Mouse (Mus musculus) lung, embryonic 15.5 days (tissue): ENCODE measurements around the gene Dok3. TPM values are rescaled to one million over a fixed set of nuclear protein-coding genes. Genes with fewer than 3 reads are reported as not detected.
"Not testable (repeated sequence)": the region's sequence is repeated elsewhere in the genome, so short reads cannot be mapped to it uniquely, and the experiment has no call there.

Experiments used
- ATAC-seq: fragments of 200-750 bp; cut with Nextera tagmentation; 2 replicates; pipeline ENCODE4 v1.8.0; 2017; ENCODE audit warnings: moderate number of reproducible peaks, borderline replicate concordance; ENCODE audit not compliant: low FRiP score, low TSS enrichment; ENCODE audit errors: extremely low read depth
- H3K27ac ChIP-seq: fragments of 300-500 bp; sonication (generic); 2 replicates; pipeline ENCODE4 v1.5.1; 2015; ENCODE audit warnings: moderate library complexity, mild to moderate bottlenecking, inconsistent platforms
- H3K27me3 ChIP-seq: fragments of 300-500 bp; sonication (generic); 2 replicates; pipeline ENCODE4 v1.6.1; 2015; ENCODE audit warnings: inconsistent platforms
- H3K36me3 ChIP-seq: fragments of 300-500 bp; sonication (generic); 2 replicates; pipeline ENCODE4 v1.6.1; 2015; ENCODE audit warnings: inconsistent platforms
- H3K4me1 ChIP-seq: fragments of 300-500 bp; sonication (generic); 2 replicates; pipeline ENCODE4 v1.6.1; 2015; ENCODE audit warnings: inconsistent platforms
- H3K4me2 ChIP-seq: fragments of 300-500 bp; sonication (generic); 2 replicates; pipeline ENCODE4 v1.6.1; 2015; ENCODE audit warnings: inconsistent platforms, mild to moderate bottlenecking, moderate library complexity
- H3K4me3 ChIP-seq: fragments of 300-500 bp; sonication (generic); 2 replicates; pipeline ENCODE4 v1.5.1; 2015; ENCODE audit warnings: mild to moderate bottlenecking, inconsistent platforms
- H3K9ac ChIP-seq: fragments of 300-500 bp; sonication (generic); 2 replicates; pipeline ENCODE4 v1.6.1; 2015; ENCODE audit warnings: inconsistent platforms
- H3K9me3 ChIP-seq: fragments of 300-500 bp; sonication (generic); 2 replicates; pipeline ENCODE4 v1.6.1; 2016; ENCODE audit warnings: inconsistent platforms
- WGBS: fragments of 180-500 bp; shearing (Covaris S2); methylation state at CpG from one replicate; pipeline ENCODE4 v1.1.7; 2015; 5-methylcytosine and 5-hydroxymethylcytosine counted together
- polyA plus RNA-seq: library from polyadenylated mRNA; unstranded; fragments of >200 nt; fragmentation: Nextera tagmentation; extraction: Ambion mirVana; gene quantifications from 2 replicates; pipeline ENCODE4 v1.2.1, GENCODE M21; 2015

Gene Dok3
- 2.7 and 3.1 TPM in 2 replicates for polyA plus RNA-seq

- no peak for ATAC-seq
- Histone ChIP-seq H3K9me3 (no peaks in the 10 kb centered on the region), H3K27me3 (no peaks in the 10 kb centered on the region), H3K4me2 (no peak within 1 kb of the TSS), H3K4me1 (no peaks in the 10 kb centered on the region), H3K9ac (no peak within 1 kb of the TSS), H3K4me3 (no peak within 1 kb of the TSS), H3K27ac (no peak within 1 kb of the TSS), H3K36me3 (peaks cover 49% of the 10 kb centered on the region)
- 78% methylated on average over 8 of the region's 8 CpGs for WGBS
Measured at GRCm38 (mm10) chr13:55529198-55529915, at the start of gene Dok3. Dok3 (minus strand) TSS chr13:55529296.

DNA sequence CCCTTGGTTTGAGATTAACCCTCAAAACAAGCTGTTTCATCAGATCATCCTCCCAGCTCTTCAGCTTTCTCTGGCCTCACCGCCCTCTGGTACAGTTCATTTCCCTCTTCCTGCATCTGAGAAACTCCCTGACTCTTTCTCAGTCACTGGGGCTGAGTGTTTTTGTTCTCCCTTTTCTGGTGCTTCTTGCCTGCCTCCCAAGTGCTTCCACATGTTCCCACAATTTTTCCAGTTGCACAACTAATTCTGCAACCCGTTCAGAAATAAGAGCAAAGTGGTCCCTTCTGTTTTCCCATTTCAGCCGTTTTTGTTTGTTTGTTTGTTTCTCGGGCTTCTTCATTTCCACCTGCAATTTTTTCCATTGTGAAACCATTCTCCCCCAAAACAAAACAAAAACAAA, 49.0 kb upstream of the Dok3 start:
- H3K27me3 ChIP-seq = no peaks in the 10 kb centered on the region
- H3K27ac ChIP-seq = no peak overlapping the region
- no peak overlapping the region for H3K4me2 ChIP-seq
- H3K4me1 ChIP-seq = no peaks in the 10 kb centered on the region
- H3K9ac ChIP-seq = no peak overlapping the region
- H3K4me3 ChIP-seq = no peak overlapping the region
- no peak for ATAC-seq
- no peaks in the 10 kb centered on the region for H3K9me3 ChIP-seq
- no peaks in the 10 kb centered on the region for H3K36me3 ChIP-seq
- 70% methylated on average over 4 of the region's 4 CpGs for WGBS

DNA sequence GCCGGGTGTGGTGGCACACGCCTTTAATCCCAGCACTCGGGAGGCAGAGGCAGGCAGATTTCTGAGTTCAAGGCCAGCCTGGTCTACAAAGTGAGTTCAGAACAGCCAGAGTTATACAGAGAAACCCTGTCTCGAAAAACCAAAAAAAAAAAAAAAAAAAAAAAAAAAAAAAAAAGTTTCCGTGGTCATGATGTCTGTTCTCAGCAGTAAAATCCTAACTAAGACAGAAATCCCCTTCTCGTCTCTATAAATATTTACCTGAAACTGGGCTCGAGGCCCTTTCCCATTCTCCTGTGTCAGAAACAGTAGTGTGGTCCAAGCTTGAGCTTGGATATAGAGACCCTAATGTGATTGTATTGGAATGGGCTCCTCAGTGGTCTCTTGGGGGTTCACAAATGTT, 47.8 kb upstream of the Dok3 start:
- WGBS = 78% methylated on average over 7 of the region's 7 CpGs
- ATAC-seq, H3K4me1 ChIP-seq, H3K36me3 ChIP-seq, H3K27ac ChIP-seq, H3K4me2 ChIP-seq, H3K9ac ChIP-seq, H3K4me3 ChIP-seq, H3K9me3 ChIP-seq, H3K27me3 ChIP-seq: not testable (repeated sequence)

GRCm38 (mm10) chr13:55575932-55576331, 46.8 kb upstream of the Dok3 start:
- WGBS = 49% methylated on average over 5 of the region's 5 CpGs
- no peak overlapping the region for H3K4me2 ChIP-seq
- H3K27ac ChIP-seq = no peak overlapping the region
- peaks cover 4% of the 10 kb centered on the region; the same call in 1 of the 2 replicates for H3K4me1 ChIP-seq
- H3K27me3 ChIP-seq = no peaks in the 10 kb centered on the region
- ATAC-seq = no peak
- no peaks in the 10 kb centered on the region for H3K36me3 ChIP-seq
- no peak overlapping the region for H3K4me3 ChIP-seq
- no peak overlapping the region for H3K9ac ChIP-seq
- no peaks in the 10 kb centered on the region for H3K9me3 ChIP-seq

GRCm38 (mm10) chr13:55574321-55574720, 45.2 kb upstream of the Dok3 start:
- WGBS = 70% methylated on average over 5 of the region's 5 CpGs
- H3K4me2 ChIP-seq = no peak overlapping the region
- no peak overlapping the region for H3K4me3 ChIP-seq
- H3K9me3 ChIP-seq = no peaks in the 10 kb centered on the region
- H3K27ac ChIP-seq = no peak overlapping the region
- peaks cover 11% of the 10 kb centered on the region for H3K4me1 ChIP-seq
- no peak overlapping the region for H3K9ac ChIP-seq
- no peaks in the 10 kb centered on the region for H3K36me3 ChIP-seq
- no peak for ATAC-seq
- no peaks in the 10 kb centered on the region for H3K27me3 ChIP-seq

GRCm38 (mm10) chr13:55573432-55573831, 44.3 kb upstream of the Dok3 start, which contains the start of gene Tmed9:
Tmed9 (plus strand) TSS chr13:55573732.
- Histone ChIP-seq H3K27ac (no peak within 1 kb of the TSS), H3K4me3 (no peak within 1 kb of the TSS), H3K9ac (no peak within 1 kb of the TSS), H3K36me3 (0 out of 2 replicates have a peak, but pooled peaks cover 1% of the 10 kb centered on the region), H3K4me1 (peaks cover 16% of the 10 kb centered on the region), H3K4me2 (no peak within 1 kb of the TSS), H3K9me3 (no peaks in the 10 kb centered on the region), H3K27me3 (no peaks in the 10 kb centered on the region)
- 100% methylated on average over 2 of the region's 2 CpGs for WGBS
- ATAC-seq = no peak

GRCm38 (mm10) chr13:55571977-55572376, 42.9 kb upstream of the Dok3 start:
- no peak overlapping the region; the same call in 1 of the 2 replicates for H3K4me2 ChIP-seq
- H3K4me3 ChIP-seq = no peak overlapping the region
- peaks cover 16% of the 10 kb centered on the region for H3K4me1 ChIP-seq
- H3K27ac ChIP-seq = no peak overlapping the region
- H3K36me3 ChIP-seq = 0 out of 2 replicates have a peak, but pooled peaks cover 5% of the 10 kb centered on the region
- no peaks in the 10 kb centered on the region for H3K27me3 ChIP-seq
- no peak overlapping the region; the same call in 1 of the 2 replicates for H3K9ac ChIP-seq
- WGBS = 86% methylated on average over 2 of the region's 2 CpGs
- no peaks in the 10 kb centered on the region for H3K9me3 ChIP-seq
- ATAC-seq = no peak

GRCm38 (mm10) chr13:55571027-55571751, 42.1 kb upstream of the Dok3 start, which contains the start of gene Fam193b:
Fam193b (minus strand) TSS chr13:55571120.
- H3K9me3 ChIP-seq = no peaks in the 10 kb centered on the region
- H3K9ac ChIP-seq = peak within 1 kb of the TSS; percentile 97
- no peaks in the 10 kb centered on the region for H3K27me3 ChIP-seq
- peak; percentile 91 for ATAC-seq
- H3K27ac ChIP-seq = peak within 1 kb of the TSS; percentile 89
- 0 out of 2 replicates have a peak, but pooled peaks cover 7% of the 10 kb centered on the region for H3K36me3 ChIP-seq
- 2% methylated on average over 47 of the region's 47 CpGs for WGBS
- peak within 1 kb of the TSS; percentile 92 for H3K4me2 ChIP-seq
- H3K4me1 ChIP-seq = peaks cover 16% of the 10 kb centered on the region
- peak within 1 kb of the TSS; percentile 92 for H3K4me3 ChIP-seq

DNA sequence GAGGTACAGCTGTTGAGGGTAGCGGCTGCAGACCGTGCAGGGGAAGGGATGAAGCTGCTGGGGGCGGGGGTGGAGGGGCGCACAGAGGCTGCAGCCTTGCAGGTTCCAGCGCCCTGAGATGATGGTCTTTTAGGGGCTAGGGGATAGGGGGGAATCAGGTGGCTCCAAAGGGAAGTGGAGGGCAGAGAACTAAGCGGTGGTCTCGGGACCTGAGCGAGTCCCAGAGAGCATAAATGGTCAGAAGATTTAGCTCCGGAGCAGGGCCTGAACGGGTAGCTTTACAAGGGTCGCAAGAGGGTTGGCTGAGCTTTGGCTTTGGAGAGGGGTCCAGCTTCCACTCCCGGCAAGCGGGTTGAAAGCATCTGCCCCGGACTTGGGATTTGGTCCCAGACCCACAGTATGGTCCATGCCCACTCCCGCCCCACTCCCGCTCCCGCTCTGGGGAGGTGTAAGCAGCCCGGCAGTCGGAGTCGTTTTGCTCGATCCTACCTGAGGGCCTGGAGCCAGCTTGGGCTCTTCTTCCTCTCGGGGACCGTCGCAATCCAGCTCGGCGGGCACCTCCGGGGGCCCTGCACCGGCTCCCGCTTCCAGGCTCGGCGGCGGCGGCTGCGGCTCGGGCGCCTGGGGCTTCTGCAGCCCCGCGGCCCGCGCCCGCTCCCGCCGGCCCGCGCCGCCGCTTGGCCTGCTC, 41.3 kb upstream of the Dok3 start:
- peak overlapping the region; percentile 92 for H3K4me3 ChIP-seq
- peak; percentile 69; the same call in 1 of the 2 replicates for ATAC-seq
- H3K27ac ChIP-seq = peak overlapping the region; percentile 89
- under 1% methylated on average over 47 of the region's 47 CpGs for WGBS
- peaks cover 16% of the 10 kb centered on the region for H3K4me1 ChIP-seq
- 0 out of 2 replicates have a peak, but pooled peaks cover 7% of the 10 kb centered on the region for H3K36me3 ChIP-seq
- no peaks in the 10 kb centered on the region for H3K9me3 ChIP-seq
- H3K4me2 ChIP-seq = peak overlapping the region; percentile 92
- H3K9ac ChIP-seq = peak overlapping the region; percentile 97
- H3K27me3 ChIP-seq = no peaks in the 10 kb centered on the region

- H3K9me3 ChIP-seq = no peaks in the 10 kb centered on the region
- 0 out of 2 replicates have a peak, but pooled peaks cover 12% of the 10 kb centered on the region for H3K36me3 ChIP-seq
- 5% methylated on average over 16 of the region's 16 CpGs for WGBS
- peak overlapping the region; percentile 92 for H3K4me3 ChIP-seq
- peak; percentile 39; the same call in 1 of the 2 replicates for ATAC-seq
- peak overlapping the region; percentile 89 for H3K27ac ChIP-seq
- peak overlapping the region; percentile 97 for H3K9ac ChIP-seq
- peaks cover 16% of the 10 kb centered on the region for H3K4me1 ChIP-seq
- no peaks in the 10 kb centered on the region for H3K27me3 ChIP-seq
- peak overlapping the region; percentile 92 for H3K4me2 ChIP-seq
Measured at GRCm38 (mm10) chr13:55569726-55570285, 40.7 kb upstream of the Dok3 start.

DNA sequence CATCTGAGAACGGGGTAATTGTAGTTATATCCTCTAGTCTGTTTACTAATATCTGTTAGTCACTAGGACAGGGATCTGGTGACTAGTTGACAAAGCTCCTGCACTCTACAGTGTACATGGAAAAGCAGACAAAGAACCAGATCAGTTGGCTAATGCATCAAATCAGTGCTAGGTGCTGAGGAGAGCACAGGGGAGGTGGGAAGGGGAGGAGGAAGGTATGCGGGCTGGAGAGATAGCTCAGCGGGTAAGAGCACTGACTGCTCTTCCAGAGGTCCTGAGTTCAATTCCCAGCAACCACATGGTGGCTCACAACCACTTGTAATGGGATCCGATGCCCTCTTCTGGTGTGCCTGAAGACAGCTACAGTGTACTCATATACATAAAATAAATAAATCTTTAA, 39.4 kb upstream of the Dok3 start:
- H3K9me3 ChIP-seq, H3K4me3 ChIP-seq, H3K27ac ChIP-seq, H3K9ac ChIP-seq, H3K27me3 ChIP-seq, H3K4me2 ChIP-seq, ATAC-seq: not testable (repeated sequence)
- Histone ChIP-seq H3K36me3 (peaks cover 16% of the 10 kb centered on the region; the same call in 1 of the 2 replicates), H3K4me1 (peaks cover 16% of the 10 kb centered on the region)
- WGBS = 85% methylated on average over 4 of the region's 4 CpGs
